Comparison of ENCODE assay signal across 8 mouse cellular contexts in the genomic region with DNA sequence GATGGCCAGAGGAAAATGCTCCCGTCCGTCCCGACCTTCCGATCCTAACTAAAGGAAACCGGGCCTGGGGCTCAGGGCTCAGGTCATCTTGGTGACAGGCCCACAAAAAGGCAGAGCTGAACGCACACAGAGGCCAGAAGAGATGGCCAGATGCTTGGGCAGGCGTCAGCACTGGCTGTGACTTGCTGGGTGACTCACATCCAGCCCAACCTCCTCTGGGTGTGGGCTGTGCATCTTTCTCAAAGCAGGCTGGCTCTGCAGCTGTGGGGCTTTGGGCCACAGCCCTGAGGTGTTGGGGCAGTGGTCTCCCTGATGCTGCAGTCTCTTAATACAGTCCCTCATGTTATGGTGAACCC. TPM values are rescaled to one million over a fixed set of nuclear protein-coding genes. Genes with fewer than 3 reads are reported as not detected.
DNase-seq lines count a peak whose midpoint lies in the region; ATAC-seq and TF ChIP-seq lines count a peak whose summit lies in the region.

No protein-coding gene starts in this region.

- no peak for TF ChIP-seq POLR2A in thymus, adult 2 months (IDR thresholded peaks at IDR 0.05; ENCODE audit: control insufficient read depth, extremely low read depth, insufficient read depth, low read length, poor library complexity)

- DNase-seq in frontal cortex, postnatal 10 days (ENCODE audit: low spot score in 2 of 2) = no peak
- DNase-seq in right cerebral cortex, adult 18-20 months = peak; percentile 82
- no peak for DNase-seq in right cerebral cortex, postnatal 4 days
- DNase-seq in thymus, adult 2 months = no peak
- DNase-seq in cerebellum, postnatal 4 days (ENCODE audit: low spot score in 2 of 2) = no peak

- peak; percentile 69; the same call in 1 of the 2 replicates for ATAC-seq in frontal cortex, adult (ENCODE audit: low TSS enrichment)
- peak; percentile 72 for ATAC-seq in hindbrain, embryonic 12.5 days (ENCODE audit: low FRiP score)

- H3K4me1 ChIP-seq in hindbrain, embryonic 12.5 days = peaks cover 81% of the 10 kb centered on the region
- H3K4me1 ChIP-seq in thymus, adult 2 months (replicated peaks; ENCODE audit: control insufficient read depth, insufficient read depth, low read length) = peaks cover 18% of the 10 kb centered on the region

- H3K27me3 ChIP-seq in hindbrain, embryonic 12.5 days = no peaks in the 10 kb centered on the region
- H3K27me3 ChIP-seq in thymus, adult 2 months (ENCODE audit: control insufficient read depth, insufficient read depth, low read length) = no peaks in the 10 kb centered on the region

- peaks cover 100% of the 10 kb centered on the region for H3K79me2 ChIP-seq in macrophage (ENCODE audit: inconsistent target)

- H3K36me3 ChIP-seq in hindbrain, embryonic 12.5 days = no peaks in the 10 kb centered on the region
- H3K36me3 ChIP-seq in macrophage (ENCODE audit: inconsistent target) = no peaks in the 10 kb centered on the region
- no peaks in the 10 kb centered on the region for H3K36me3 ChIP-seq in thymus, adult 2 months (ENCODE audit: control insufficient read depth, insufficient read depth, low read length)

- peak overlapping the region; percentile 53 for H3K4me2 ChIP-seq in hindbrain, embryonic 12.5 days (replicated peaks)

- no peaks in the 10 kb centered on the region for H3K9me3 ChIP-seq in hindbrain, embryonic 12.5 days (replicated peaks)

- H3K9ac ChIP-seq in hindbrain, embryonic 12.5 days = peak overlapping the region; percentile 63

- 0 out of 2 replicates have a peak overlapping the region, but pooled peaks have one; percentile 19 for H3K4me3 ChIP-seq in hindbrain, embryonic 12.5 days
- no peak overlapping the region for H3K4me3 ChIP-seq in macrophage (ENCODE audit: inconsistent target)
- H3K4me3 ChIP-seq in thymus, adult 2 months (ENCODE audit: control insufficient read depth, insufficient read depth, low read length) = no peak overlapping the region

- WGBS in hindbrain, embryonic 12.5 days = under 1% methylated on average over 7 of the region's 7 CpGs
- WGBS in macrophage (ENCODE audit: missing documents) = 11% methylated on average over 6 of the region's 7 CpGs
- WGBS in thymus, adult 2 months = 56% methylated on average over 7 of the region's 7 CpGs

- H3K27ac ChIP-seq in hindbrain, embryonic 12.5 days = peak overlapping the region; percentile 98
- peak overlapping the region; percentile 80 for H3K27ac ChIP-seq in macrophage
- no peak overlapping the region for H3K27ac ChIP-seq in thymus, adult 2 months (ENCODE audit: control insufficient read depth, insufficient read depth, low read length)

- no peak for TF ChIP-seq CTCF in thymus, adult 2 months (IDR thresholded peaks at IDR 0.05; ENCODE audit: borderline replicate concordance, control insufficient read depth, extremely low read depth, insufficient read depth, low read length, poor library complexity)

RNA-seq across cellular contexts. Expression of a gene that starts 37.5 kb away (rescaled TPM):
- 30.2 and 31.0 TPM in 2 replicates for polyA plus RNA-seq in hindbrain, embryonic 12.5 days (2016; fragmentation: Nextera tagmentation; extraction: Ambion mirVana)
- total RNA-seq in macrophage (2018; cell fraction: chromatin; rRNA removed) = 100 to 1,000 TPM in 22 of 26 experiments, 10 to 100 TPM in 4; 46.8 to 281 (median 198) TPM
- 100 to 1,000 TPM in 3 of 26 experiments, 10 to 100 TPM in 23; 45.2 to 112 (median 78.1) TPM for total RNA-seq in macrophage (2018; cell fraction: cytosol; rRNA removed)
- total RNA-seq in macrophage (2018; cell fraction: nucleus; rRNA removed) = 100 to 1,000 TPM in 18 of 26 experiments, 10 to 100 TPM in 8; 31.2 to 178 (median 123) TPM
- polyA plus RNA-seq in macrophage (2018) = 52.2 to 78.3 TPM (median 77.8 TPM) in 3 replicates
- 75.8 and 98.4 TPM in 2 replicates for polyA plus RNA-seq in thymus, adult 2 months (2012; rRNA removed)
